Mouse (Mus musculus) embryo, embryonic 10 days (tissue): ENCODE data around the gene Map3k11.

Source experiments
- DNase-seq: peaks from one replicate; pipeline ENCODE4 v3.0.0-alpha.2; 2015; ENCODE audit warnings: low spot score

The Map3k11 gene

DNA sequence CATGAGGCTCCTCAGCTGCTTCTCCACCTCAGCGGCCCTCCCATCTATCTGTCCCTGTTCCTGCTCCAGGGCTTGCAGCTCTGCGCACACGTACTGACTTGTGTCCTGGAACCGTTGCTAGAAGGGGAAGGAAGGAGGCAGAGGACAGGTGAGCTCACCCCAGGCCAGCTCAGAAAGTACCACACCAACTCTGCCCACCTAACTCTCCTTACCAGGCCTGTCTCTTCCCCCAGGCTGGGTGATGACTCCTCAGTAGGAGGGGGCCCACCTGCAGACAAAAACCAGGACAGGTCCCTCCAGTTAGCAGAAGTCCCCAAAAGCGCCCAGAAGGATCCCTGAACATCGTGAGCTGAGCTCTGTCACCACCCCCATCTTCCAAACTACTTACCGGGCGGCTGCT, 22.0 kb downstream of the Map3k11 start:
- DNase-seq = no peak

DNA sequence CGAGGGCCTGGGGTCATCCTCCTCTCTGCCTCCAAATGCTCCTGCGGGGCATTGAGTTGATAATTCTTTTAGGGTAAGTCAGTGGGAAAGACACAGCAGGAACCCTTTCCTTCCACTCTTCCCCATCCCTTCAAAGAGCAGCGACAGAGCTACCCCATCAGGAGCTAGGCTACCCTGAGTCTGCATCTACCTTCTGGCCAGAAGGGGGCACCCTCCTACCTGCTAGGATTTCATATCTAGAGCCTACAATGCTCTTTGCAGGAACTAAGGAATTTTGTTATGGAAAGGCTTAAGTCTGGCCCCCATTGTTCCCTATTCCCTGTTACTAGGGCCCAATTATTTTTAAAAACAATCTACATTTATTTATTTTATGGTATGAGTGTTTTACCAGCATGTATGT, 22.7 kb downstream of the Map3k11 start:
- peak; percentile 74 for DNase-seq

DNA sequence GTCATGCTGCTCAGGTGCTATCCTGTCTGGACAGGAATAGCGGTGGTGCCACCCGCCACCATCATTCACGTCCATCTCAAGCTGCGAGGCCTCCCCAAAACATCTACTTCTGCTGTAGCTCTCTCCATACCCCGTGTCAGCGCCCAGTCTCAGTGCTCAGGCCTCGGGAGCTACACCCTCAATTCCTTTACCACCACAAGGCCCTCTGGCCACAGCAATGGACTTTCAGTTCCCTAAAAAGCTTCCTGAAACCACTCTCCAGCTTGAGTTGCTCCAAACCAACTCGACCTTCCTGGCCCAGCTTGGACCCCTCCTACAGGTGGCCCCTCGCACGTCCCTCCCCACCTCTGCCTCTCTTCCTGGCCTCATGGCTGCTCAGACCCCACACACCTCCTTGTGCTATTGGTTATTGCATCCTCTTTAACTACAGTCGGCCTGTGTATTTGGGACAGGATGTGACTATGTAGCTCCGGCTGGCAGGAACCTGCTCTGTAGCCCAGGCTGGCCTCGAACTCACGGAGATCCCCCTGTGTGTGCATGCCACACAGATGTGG, 23.4 kb downstream of the Map3k11 start:
- no peak for DNase-seq

DNA sequence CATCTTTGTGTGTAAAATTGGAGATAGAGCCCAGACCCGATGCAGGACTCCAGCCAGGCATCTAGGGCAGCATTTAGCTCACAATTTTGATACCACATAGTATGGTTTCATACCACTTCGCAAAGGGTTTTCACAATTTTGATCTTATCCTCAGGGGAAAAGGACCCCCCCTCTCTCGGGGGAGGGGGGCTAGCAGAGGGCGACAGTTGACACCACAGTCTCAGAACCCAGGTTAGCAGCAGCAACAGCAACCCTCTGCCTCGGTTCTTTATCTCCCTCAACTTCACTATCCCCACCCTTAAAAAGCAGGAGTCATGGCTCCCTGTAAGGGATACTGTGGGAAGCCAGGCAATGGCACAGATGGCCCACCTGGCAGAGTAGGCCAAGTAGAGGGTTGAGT, 24.7 kb downstream of the Map3k11 start:
- DNase-seq = no peak

DNA sequence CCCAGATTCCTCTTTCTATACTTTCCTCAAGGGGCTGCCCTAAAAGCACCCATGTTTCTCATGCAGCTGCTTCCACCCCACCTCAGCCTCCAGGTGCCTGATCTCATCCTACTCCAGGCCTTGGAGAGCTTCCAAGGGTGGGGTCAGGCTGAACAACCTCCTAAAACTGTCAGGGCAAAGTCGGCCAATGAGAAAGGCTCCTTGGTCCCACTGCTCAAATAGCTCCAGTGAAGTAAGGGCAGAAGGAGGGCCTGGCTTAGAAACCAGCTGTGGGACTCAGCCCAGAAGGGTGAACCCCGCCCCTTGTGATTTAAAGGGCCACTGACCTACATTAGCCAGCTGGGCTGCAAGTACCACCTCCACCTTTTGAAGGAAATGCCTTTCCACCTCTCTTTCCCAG, 25.2 kb downstream of the Map3k11 start:
- no peak for DNase-seq

DNA sequence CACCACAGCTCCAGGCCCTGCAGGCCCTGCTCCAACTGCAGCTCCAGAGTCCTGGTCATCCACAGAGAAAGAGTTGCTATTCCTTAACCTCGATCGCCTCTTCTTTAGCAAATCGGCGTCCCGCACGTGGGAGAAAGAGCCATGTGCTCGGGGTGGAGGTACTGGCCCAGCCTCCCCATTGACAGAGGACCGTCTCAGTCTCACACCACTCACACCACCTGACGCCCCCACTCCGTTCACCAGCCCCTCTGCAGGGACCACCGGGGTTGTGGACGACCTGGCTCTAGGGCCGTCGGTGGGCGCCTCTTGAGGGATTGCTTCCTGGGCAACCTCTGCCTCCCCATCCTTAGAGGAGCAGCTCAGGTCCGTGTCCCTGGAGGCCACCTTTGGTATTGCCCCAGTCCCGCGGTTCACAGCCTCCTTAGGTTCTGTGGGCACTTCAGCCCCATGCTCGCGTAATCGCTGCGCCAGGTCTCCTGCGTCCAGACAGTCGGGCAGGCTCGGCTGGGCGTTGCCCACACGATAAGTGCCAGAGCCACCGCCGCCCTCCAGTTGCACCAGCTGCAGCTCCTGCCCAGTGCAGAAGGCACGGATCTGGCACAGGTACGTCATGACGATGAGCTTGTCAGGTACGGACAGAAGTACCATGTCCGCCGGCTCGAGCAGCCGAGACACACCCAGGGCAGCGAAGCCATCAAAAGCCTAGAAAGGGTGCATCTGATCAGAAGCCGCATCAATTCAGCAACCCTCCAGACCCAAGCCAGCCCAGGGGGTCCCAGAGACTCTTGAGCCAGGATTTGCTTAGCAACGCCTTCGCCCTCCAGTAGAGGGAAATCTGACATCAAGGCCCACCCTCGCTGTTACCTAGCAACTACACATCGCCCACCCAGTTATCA, 27.5 kb downstream of the Map3k11 start:
- DNase-seq = peak; percentile 68

DNA sequence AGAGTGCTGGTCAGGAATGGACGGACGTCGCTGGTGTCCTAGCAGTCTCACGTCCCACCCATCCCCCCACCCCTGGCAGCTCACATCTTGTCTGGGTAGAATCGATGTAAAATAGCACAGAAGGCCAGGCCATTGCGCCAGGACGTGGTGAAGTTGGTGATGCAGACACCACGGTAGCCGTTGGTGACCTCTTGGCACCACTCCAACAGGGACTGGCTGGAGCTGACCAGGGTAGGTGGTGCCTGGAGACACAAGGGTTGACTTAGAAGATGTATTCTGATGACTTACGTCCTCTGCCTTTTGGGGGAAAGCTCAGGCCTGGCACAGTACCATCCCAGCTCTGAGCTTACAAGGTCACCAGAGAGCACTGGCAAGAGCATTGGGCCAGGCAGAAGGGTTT, 28.4 kb downstream of the Map3k11 start:
- no peak for DNase-seq

DNA sequence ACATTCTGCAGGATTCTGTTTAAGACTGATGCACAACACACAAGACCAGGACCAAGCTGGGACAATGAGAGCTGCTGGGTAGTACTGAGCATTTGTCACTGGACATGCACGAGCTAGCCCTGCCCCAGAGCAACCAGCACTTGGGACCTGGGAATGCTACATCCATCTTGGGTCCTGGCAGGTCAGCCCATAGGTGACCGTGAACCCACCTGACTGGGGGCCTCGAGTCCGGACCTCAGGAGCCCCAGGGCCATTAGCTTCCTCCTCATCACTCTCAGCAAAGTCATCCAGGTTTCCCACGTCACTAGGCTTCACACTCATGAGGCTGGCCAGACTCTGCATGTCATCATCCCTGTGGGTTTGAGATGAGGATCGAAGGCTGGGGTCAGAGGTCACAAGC, 32.7 kb downstream of the Map3k11 start:
- DNase-seq = no peak

DNA sequence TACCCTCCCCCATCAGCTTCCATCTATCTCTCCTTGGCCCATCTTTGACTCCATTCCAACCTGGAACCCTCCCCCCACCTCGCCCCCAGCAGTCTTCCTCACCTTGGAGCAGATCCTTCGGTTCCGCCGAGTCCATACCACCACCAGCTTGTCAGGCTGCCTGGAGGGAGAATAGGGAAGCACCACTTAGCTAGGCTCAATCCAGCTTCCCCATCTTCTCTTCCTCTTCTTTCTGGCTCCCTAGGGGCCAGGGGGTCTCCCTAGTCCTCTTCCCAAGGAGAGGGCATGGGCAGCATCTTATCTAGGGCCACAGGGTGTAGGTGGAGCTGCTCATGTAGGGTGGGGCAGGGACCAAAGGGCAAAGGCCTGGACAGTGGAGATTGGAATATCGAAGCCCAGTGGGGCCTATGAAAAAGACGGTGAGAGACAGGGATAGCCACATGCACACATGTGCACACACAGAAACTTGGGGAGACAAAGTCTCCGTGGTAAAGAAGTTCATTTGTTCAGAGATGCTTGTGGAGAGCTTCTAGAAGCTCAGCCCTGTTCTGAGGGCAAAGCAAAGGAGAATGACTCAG, 34.4 kb downstream of the Map3k11 start:
- no peak for DNase-seq

DNA sequence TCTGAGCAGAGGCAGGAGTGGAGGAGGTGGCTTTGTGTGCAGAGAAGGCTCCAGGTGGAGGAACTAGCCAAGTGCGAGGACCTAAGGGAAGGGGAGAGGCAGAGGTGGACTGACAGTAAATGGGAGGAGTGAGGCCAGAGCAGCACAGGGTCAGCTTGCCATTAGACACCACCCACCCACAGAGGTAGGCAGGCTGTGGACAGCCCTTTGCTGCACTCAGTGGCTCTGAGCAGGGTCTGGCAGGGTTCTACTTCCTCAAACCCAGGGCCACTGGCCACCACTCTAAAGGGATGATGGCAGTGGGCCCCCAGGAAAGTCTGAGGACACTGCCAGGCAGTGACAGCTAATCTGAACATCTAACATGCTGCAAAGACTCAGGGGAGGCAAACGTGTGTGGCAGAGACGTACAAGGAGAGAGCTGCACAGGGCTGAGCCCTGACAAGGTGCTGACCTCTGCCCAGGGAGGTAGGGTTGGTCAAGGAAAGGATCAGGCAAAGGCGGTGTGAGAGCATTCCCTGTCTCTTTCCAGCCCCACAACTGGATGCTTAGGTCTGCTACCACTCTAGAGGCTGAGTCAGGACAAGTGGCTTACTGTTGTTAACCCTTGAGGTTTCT, 35.5 kb downstream of the Map3k11 start:
- DNase-seq = no peak

DNA sequence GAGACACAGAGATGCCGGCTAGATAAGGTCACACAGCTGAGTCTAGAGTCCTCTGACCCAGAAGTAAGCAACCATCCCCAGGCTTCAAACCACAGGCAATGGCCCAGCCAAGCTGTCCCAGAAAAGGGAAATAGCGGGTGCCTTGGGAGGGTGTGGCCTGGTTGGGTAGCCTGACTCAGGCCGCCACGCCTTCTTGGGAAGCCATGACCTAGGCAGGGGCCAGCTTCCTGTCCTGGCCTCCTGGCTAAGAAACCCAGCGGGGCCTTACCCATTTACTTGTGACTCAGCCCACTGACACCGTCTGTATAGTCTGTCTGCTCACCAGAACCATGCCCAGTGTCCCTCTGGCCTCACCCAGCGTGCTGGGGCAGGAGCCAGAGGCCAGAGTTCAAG, 36.0 kb downstream of the Map3k11 start:
- DNase-seq = peak; percentile 39

DNA sequence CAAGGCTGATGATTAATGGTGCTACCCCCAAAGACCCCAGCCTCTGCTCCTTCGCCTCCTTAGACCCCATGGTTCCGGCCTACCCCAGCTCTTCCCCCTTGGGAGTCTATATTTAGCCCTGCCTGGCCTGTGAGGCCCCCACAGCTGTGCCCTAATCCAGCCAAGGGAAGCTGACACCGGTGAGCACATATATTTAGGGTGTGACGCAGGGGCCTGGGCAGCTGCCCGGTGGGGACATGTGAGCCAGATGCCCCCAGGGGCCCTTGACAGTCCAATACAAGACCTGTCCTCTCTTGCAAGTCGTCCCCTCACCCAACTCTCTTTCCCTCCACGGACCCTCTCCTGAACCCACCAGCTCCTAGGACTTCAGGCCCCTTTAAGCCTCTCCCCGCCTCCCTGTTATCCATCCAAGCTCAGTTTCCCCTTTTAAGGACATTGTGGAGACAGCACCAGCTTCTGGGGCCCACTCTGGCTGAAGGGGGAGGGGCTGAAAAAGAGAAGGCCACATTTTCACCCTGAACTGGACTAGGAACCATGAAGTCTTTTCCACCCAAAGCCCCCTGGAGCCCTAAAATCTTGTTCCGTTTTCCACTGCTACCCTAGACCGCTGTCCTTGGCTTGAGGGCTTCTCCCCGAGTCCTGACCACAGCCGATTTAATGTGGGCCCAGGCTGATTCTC, 36.6 kb downstream of the Map3k11 start:
- DNase-seq = no peak

DNA sequence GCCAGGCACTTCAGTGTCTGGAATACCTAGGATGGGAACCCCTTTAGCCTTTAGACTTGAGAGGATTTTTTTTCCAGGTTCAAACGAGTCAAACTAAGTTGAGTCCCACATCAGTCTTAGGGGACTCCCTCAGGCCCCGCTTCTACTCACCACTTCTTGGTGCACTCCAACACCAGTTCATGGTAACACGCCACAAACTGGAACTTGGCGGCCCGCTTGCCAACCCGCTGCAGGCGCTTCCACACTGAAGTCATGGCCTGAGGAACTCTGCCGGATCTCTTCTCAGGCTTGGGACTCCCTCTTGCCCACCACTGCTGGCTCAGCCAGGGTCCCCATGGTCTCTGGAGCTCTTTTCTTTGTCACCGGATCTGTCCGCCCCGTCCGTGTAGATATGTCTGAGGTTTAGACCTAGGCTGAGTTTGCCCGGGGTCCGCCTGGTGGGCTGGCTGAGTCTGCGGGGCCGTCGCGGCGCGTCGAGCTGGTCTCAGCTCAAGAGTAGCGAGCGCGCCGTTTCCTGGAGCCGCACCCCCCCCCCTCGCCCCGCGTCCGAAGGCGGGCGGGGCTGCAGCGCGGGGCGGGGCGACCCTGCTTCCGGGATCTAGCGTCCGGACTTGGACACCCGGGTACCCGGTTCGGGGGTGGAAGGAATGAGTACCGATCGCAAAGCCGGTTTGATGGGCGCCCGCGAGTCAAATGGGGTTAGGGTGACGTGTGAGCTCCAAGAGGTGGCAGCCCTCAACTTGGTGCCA, 37.4 kb downstream of the Map3k11 start, which contains the start of gene Ehbp1l1:
TSS of gene Ehbp1l1 (minus strand) at position 551 of the 749 bp plus-strand sequence.
- peak; percentile 46 for DNase-seq

DNA sequence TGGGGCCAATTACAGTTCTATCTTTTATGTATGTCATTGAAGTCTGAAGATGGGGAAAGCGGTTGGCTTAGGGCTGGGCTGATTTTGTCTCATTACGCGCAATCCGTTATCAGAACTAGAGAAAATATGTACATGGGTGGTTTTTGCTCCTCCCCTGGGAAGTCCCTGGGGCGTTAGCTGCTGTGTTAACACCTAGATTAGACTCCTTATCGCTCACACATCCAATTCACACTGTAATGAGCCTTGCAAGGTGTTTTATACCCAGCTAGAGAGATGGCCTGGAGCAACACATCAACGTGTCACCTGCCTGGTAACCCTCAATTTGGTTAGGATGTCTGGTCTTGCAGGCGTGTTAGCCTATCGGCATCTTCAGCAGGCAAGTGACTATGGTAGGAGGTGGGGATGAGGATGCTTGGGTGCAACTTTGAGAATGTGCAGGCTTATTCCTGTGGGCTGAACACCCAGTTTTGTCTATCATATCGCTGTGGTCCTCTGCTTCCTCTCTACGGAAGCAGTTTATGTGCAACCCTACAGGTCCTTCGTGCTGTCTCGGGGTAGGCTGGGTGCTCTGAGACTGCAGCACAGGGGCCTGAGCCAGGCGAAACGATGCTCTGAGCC, 38.5 kb downstream of the Map3k11 start:
- DNase-seq = no peak

DNA sequence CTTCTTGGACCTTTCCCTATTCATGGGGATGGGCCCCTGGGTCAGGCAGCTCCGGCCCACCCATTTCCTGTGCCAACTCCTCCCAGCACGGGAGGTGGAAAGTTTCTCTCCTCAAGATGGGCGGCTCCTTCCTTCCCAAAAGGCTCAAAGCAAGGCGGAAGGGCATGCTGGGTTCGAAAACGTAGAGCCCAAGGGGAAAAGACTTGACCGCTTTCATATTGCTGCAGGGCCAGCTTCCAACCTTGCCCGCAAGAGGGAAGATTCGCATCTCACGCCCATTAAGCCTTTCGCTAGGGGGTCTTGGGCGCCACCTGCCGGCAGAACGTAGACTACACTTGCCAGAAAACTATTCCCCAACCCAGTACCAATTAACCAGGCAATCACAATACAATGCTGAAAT, 39.2 kb downstream of the Map3k11 start:
- DNase-seq = peak; percentile 92

DNA sequence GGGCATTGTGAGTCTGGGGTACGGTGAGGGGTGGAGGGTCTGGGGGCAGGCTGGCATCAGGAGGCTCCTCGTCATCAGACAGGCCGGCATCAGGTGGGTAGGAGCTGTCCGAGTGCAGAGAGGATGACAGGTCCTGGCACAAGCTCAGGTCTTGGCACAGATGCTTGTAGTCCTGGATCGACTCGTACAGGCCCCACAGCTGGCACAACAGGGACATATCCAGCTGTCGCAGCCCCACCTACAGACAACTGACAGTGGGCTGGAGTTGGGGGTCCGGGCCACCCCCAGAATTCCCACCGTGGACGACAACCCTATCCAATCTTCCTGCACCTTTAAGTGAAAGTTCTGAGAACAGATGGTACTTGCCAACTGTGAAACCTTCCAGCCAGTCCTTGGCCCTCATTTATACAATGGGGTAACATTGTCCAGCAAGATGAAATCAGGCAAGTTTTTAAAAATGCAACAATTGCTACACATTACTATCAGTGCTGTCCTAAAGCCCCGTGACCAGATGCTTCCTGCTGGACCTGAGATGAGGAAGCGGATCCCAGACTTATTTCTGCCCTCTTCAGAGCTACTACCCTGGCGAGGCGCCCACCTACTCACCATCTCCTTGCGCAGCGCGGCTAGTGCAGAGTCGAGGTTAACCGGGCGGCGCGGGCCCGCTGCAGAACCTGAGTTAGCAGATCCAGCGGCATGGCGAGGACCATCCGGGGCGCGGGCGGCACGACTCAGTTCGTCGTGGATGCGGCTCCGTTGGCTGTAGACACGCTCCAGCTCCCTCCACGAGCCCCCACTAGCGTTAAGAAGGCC, 40.3 kb downstream of the Map3k11 start:
- DNase-seq = peak; percentile 70

DNA sequence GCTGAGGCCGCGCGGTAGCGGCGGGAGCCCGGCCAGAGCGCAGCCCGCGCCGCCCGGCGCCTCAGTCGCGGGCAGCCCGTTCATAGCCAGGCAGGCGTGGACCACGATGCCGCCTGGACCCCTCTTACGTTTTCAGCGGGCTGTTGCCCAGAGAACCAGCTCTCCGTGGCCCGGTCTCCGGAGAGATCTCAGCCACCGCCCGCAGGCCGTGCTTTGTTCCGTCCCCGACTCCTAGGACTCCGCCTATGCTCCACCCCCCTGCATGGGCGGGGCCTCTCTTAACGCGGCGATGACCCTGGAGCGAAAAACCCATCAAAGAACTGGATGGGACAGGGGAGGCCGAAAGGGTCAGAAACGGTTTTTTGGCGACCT, 40.9 kb downstream of the Map3k11 start, which contains the start of gene Fam89b:
TSS of gene Fam89b (minus strand) at position 210 of the 372 bp plus-strand sequence.
- peak; percentile 96 for DNase-seq

DNA sequence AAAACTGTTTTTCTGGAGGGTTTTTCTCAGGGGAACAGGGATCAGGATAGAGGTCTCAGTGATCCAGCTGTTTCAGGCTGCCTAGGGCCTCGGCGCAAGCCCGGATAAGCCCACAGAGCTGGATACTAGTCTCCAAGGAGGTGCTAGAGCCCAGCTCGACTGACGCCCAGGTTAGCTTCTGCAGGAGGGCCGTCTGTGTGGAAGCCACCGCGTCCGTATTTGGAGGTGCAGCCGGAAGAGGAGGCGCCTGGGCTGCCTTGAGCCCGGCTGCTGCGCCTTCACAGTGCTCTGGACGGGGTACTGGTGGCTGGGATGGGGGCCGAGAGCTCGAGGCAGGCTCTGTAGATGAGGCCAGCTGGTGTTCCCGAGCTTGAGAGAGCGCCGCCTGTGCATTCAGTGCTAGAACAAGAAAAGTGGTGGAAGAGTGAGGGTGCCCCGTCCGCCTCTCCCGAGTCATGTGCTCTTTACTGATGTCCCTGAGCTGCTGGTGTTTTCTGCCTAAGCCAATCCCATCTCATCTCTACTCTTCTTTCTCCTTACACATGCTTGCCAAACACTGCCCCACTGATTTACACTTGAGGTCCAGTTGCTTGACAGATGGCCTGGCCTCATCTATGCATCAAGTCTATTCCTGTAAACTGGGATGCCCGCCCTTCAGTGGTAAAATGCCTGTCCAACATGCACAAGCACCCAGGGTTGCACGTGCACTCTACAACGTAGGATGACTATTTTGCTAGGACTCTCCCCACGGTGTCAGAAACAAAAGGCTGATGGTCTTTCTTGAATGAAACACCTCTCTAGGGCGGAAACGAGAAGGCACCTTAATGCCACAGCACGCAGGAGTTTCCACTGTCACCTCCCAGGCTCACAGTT, 42.0 kb downstream of the Map3k11 start:
- no peak for DNase-seq
